Mouse (Mus musculus) B cell, adult (primary cell): ENCODE measurements around the gene Adamts8. TPM values are rescaled to one million over a fixed set of nuclear protein-coding genes. Genes with fewer than 3 reads are reported as not detected.

Source experiments
- total RNA-seq: library from RNA; stranded (reverse); gene quantifications from 4 replicates; pipeline ENCODE4 v1.2.4, GENCODE M21; 2023; ENCODE audit not compliant: inconsistent age

The Adamts8 gene
- not detected in 4 replicates for total RNA-seq

GRCm38 (mm10) chr9:30942512-30943313 is at the start of gene Adamts8:
Adamts8 (plus strand) TSS chr9:30942562.

GRCm38 (mm10) chr9:30922197-30922894 is 20.0 kb upstream of the Adamts8 start, which contains the start of gene Adamts15:
Adamts15 (minus strand) TSS chr9:30922452.

Other genes with a start within 250 kb of the Adamts8 start
- gene Adamts15, start 20.1 kb upstream of the Adamts8 start, total RNA-seq, result not detected in 4 replicates
- gene Zbtb44, start 88.1 kb downstream of the Adamts8 start, total RNA-seq, result 48.6 to 52.2 TPM (median 50.6 TPM) in 4 replicates
- 13.4 to 14.9 TPM (median 14.3 TPM) in 4 replicates for gene St14, start 189.3 kb downstream of the Adamts8 start, total RNA-seq